Mouse (Mus musculus) heart, adult 2 months (tissue): Measurements from ENCODE around the gene Nsd2. TPM values are rescaled to one million over a fixed set of nuclear protein-coding genes. Genes with fewer than 3 reads are reported as not detected.

Experiments used
- DNase-seq, 2 experiments: peaks; one replicate each; pipeline ENCODE4 v3.0.0; 2021
- H3K27ac ChIP-seq: fragments of 200-600 bp; 2 replicates; pipeline ENCODE4 v1.8.1; 2022
- H3K27me3 ChIP-seq: fragments of 200-500 bp; 2 replicates; pipeline ENCODE4 v1.6.1; 2012; ENCODE audit warnings: mild to moderate bottlenecking, low read length, inconsistent platforms, mixed read lengths; ENCODE audit not compliant: control insufficient read depth, insufficient read depth
- H3K36me3 ChIP-seq: fragments of 200-500 bp; 2 replicates; pipeline ENCODE4 v1.6.1; 2012; ENCODE audit warnings: low read length, inconsistent platforms; ENCODE audit not compliant: control insufficient read depth, insufficient read depth
- H3K4me1 ChIP-seq: fragments of 200-500 bp; 2 replicates; pipeline ENCODE4 v1.6.1; 2011; ENCODE audit warnings: low read length; ENCODE audit not compliant: control insufficient read depth, insufficient read depth
- H3K4me3 ChIP-seq: fragments of 200-600 bp; 2 replicates; pipeline ENCODE4 v1.8.1; 2022
- H3K79me2 ChIP-seq: fragments of 200-500 bp; replicated peaks from 2 replicates; pipeline ENCODE4 v1.6.1; 2012; ENCODE audit warnings: mild to moderate bottlenecking, inconsistent platforms, low read length, moderate library complexity, mixed read lengths; ENCODE audit not compliant: control insufficient read depth, insufficient read depth
- H3K9ac ChIP-seq: fragments of 200-500 bp; 2 replicates; pipeline ENCODE4 v1.6.1; 2012; ENCODE audit warnings: low read depth, mild to moderate bottlenecking, control low read depth, inconsistent platforms, low read length, mixed read lengths
- CTCF ChIP-seq: fragments of 200-600 bp; IDR thresholded peaks from 2 replicates; pipeline ENCODE4 v1.8.1; 2022; ENCODE audit warnings: antibody characterized with exemption, mild to moderate bottlenecking, moderate library complexity
- EP300 ChIP-seq: fragments of 200-500 bp; IDR thresholded peaks from 2 replicates; pipeline ENCODE4 v1.6.1; 2011; ENCODE audit warnings: low read depth, low read length, control low read depth; ENCODE audit not compliant: insufficient read depth
- POLR2A ChIP-seq: fragments of 200-500 bp; IDR thresholded peaks from 2 replicates; pipeline ENCODE4 v1.6.1; 2011; ENCODE audit warnings: mild to moderate bottlenecking, low read depth, low read length, control low read depth; ENCODE audit not compliant: insufficient read depth
- WGBS: fragments of 180-500 bp; shearing (Covaris S2); methylation state at CpG from one replicate; pipeline ENCODE4 v1.1.7; 2018; 5-methylcytosine and 5-hydroxymethylcytosine counted together
- intact Hi-C: fragments of 180-260 bp; cut with DNase I; formaldehyde crosslinking; loops from one replicate; pipeline ENCODE4 v1.15.1; 2025
- polyA plus RNA-seq: library from polyadenylated mRNA; depleted of rRNA; stranded (reverse); fragments of >200 nt; gene quantifications from 2 replicates; pipeline ENCODE4 v1.2.3, GENCODE M21; 2012
- total RNA-seq, 2 experiments: library from RNA; stranded (reverse); gene quantifications; 2 replicates each; pipeline ENCODE4 v1.2.3; 2021

Gene Nsd2
- total and polyA plus RNA-seq, 3 experiments: 3.0 to 27.6 (median 25.8) TPM

GRCm38 (mm10) chr5:33853086-33853485, 32.6 kb downstream of the Nsd2 start:
- Histone ChIP-seq H3K4me3 (no peak overlapping the region), H3K36me3 (no peaks in the 10 kb centered on the region; the same call in none of the 2 replicates), H3K27ac (no peak overlapping the region), H3K9ac (no peak overlapping the region), H3K27me3 (no peaks in the 10 kb centered on the region), H3K4me1 (no peaks in the 10 kb centered on the region), H3K79me2 (no peaks in the 10 kb centered on the region)
- no peak for TF ChIP-seq POLR2A
- TF ChIP-seq EP300: no peak
- peak; percentile 46 for TF ChIP-seq CTCF
- no peak for DNase-seq
- intact Hi-C loops: loop anchor here (10.0 kb wide), 1 partner anchor 102 kb away; no protein-coding TSS in a partner anchor
- WGBS: 96% methylated on average over 1 of the region's 1 CpGs

GRCm38 (mm10) chr5:33854019-33854418, 33.5 kb downstream of the Nsd2 start:
- Histone ChIP-seq H3K4me1 (no peaks in the 10 kb centered on the region), H3K79me2 (no peaks in the 10 kb centered on the region), H3K4me3 (no peak overlapping the region), H3K27ac (no peak overlapping the region), H3K9ac (no peak overlapping the region), H3K27me3 (no peaks in the 10 kb centered on the region), H3K36me3 (no peaks in the 10 kb centered on the region; the same call in none of the 2 replicates)
- DNase-seq: no peak
- 75% methylated on average over 2 of the region's 2 CpGs for WGBS
- no peak for TF ChIP-seq POLR2A
- TF ChIP-seq CTCF: peak; percentile 51
- no peak for TF ChIP-seq EP300
- intact Hi-C loops: loop anchor here (10.0 kb wide), 1 partner anchor 101 kb away; no protein-coding TSS in a partner anchor

- no peak for TF ChIP-seq CTCF
- TF ChIP-seq POLR2A: no peak
- TF ChIP-seq EP300: no peak
- no peak for DNase-seq
- Histone ChIP-seq H3K36me3 (no peaks in the 10 kb centered on the region; the same call in none of the 2 replicates), H3K27ac (no peak overlapping the region), H3K4me1 (no peaks in the 10 kb centered on the region), H3K9ac (no peak overlapping the region), H3K4me3 (no peak overlapping the region), H3K79me2 (no peaks in the 10 kb centered on the region), H3K27me3 (no peaks in the 10 kb centered on the region)
- intact Hi-C loops: loop anchor here (10.0 kb wide), 1 partner anchor 97 kb away; no protein-coding TSS in a partner anchor
Measured at GRCm38 (mm10) chr5:33857693-33858092, 37.2 kb downstream of the Nsd2 start.

GRCm38 (mm10) chr5:33875472-33875871, 54.9 kb downstream of the Nsd2 start:
- Histone ChIP-seq H3K79me2 (no peaks in the 10 kb centered on the region), H3K27me3 (no peaks in the 10 kb centered on the region), H3K4me3 (no peak overlapping the region), H3K4me1 (no peaks in the 10 kb centered on the region), H3K9ac (no peak overlapping the region), H3K36me3 (no peaks in the 10 kb centered on the region), H3K27ac (no peak overlapping the region)
- DNase-seq: no peak
- intact Hi-C loops: no loop called here
- 100% methylated on average over 1 of the region's 1 CpGs for WGBS
- TF ChIP-seq POLR2A: no peak
- no peak for TF ChIP-seq CTCF
- TF ChIP-seq EP300: no peak

- 93% methylated on average over 4 of the region's 4 CpGs for WGBS
- Histone ChIP-seq H3K4me1 (no peaks in the 10 kb centered on the region), H3K4me3 (no peak overlapping the region), H3K27ac (no peak overlapping the region), H3K27me3 (no peaks in the 10 kb centered on the region), H3K9ac (no peak overlapping the region), H3K79me2 (no peaks in the 10 kb centered on the region), H3K36me3 (no peaks in the 10 kb centered on the region)
- TF ChIP-seq POLR2A: no peak
- no peak for TF ChIP-seq CTCF
- TF ChIP-seq EP300: no peak
- intact Hi-C loops: no loop called here
- DNase-seq: no peak
Measured at GRCm38 (mm10) chr5:33881118-33881517, 60.6 kb downstream of the Nsd2 start.

- DNase-seq: no peak
- WGBS: 90% methylated on average over 6 of the region's 6 CpGs
- Histone ChIP-seq H3K4me1 (no peaks in the 10 kb centered on the region), H3K36me3 (no peaks in the 10 kb centered on the region), H3K79me2 (no peaks in the 10 kb centered on the region), H3K9ac (no peak overlapping the region), H3K4me3 (no peak overlapping the region), H3K27ac (no peak overlapping the region), H3K27me3 (no peaks in the 10 kb centered on the region)
- TF ChIP-seq CTCF (no peak), POLR2A (no peak), EP300 (no peak)
- intact Hi-C loops: no loop called here
Measured at GRCm38 (mm10) chr5:33893406-33893805, 72.9 kb downstream of the Nsd2 start.
